In genomic region chr10:39555289-39555715, GRCm38 (mm10) we compare ENCODE assay signal across 9 mouse cellular contexts. TPM values are rescaled to one million over a fixed set of nuclear protein-coding genes. Genes with fewer than 3 reads are reported as not detected.
DNase-seq lines count a peak whose midpoint lies in the region; ATAC-seq and TF ChIP-seq lines count a peak whose summit lies in the region.
"Had no signal": no experiment of that assay in that cellular context is flagged by ENCODE, and none has a peak within 500 bp of the region (broad histone marks: within the 10 kb centered on the region; RNA-seq: fewer than 3 reads in every experiment).

No protein-coding gene starts in this region.

- H3K4me3 ChIP-seq in kidney, postnatal 0 days (replicated peaks; ENCODE audit: low read depth, low read length): no peak overlapping the region
- no peak overlapping the region for H3K4me3 ChIP-seq in forebrain, embryonic 12.5 days (replicated peaks)
- H3K4me3 ChIP-seq in limb, embryonic 15.5 days: no peak overlapping the region
- H3K4me3 ChIP-seq in neural tube, embryonic 14.5 days (ENCODE audit: low read depth, low read length): no peak overlapping the region
- H3K4me3 ChIP-seq: myocyte had no signal

- 16% methylated on average over 7 of the region's 7 CpGs for WGBS in kidney, postnatal 0 days
- 19% methylated on average over 7 of the region's 7 CpGs for WGBS in forebrain, embryonic 12.5 days
- WGBS in limb, embryonic 15.5 days: 22% methylated on average over 7 of the region's 7 CpGs
- WGBS in neural tube, embryonic 14.5 days: 32% methylated on average over 7 of the region's 7 CpGs

- peaks cover 51% of the 10 kb centered on the region for H3K4me1 ChIP-seq in kidney, postnatal 0 days (replicated peaks; ENCODE audit: insufficient read depth, low read length)
- peaks cover 89% of the 10 kb centered on the region for H3K4me1 ChIP-seq in forebrain, embryonic 12.5 days
- H3K4me1 ChIP-seq in limb, embryonic 15.5 days: peaks cover 57% of the 10 kb centered on the region
- peaks cover 69% of the 10 kb centered on the region for H3K4me1 ChIP-seq in neural tube, embryonic 14.5 days (ENCODE audit: control insufficient read depth, insufficient read depth, low read length)

- no peaks in the 10 kb centered on the region for H3K9me3 ChIP-seq in kidney, postnatal 0 days (replicated peaks; ENCODE audit: low read length)
- no peaks in the 10 kb centered on the region for H3K9me3 ChIP-seq in forebrain, embryonic 12.5 days
- no peaks in the 10 kb centered on the region for H3K9me3 ChIP-seq in limb, embryonic 15.5 days
- H3K9me3 ChIP-seq in neural tube, embryonic 14.5 days (ENCODE audit: control insufficient read depth, low read length): no peaks in the 10 kb centered on the region

- no peak for TF ChIP-seq CTCF in kidney, postnatal 0 days (IDR thresholded peaks at IDR 0.05; ENCODE audit: low read depth)

- intact Hi-C loops in left cerebral cortex, postnatal 14 days (cut with DNase I): no loop called here

- no peak overlapping the region for H3K9ac ChIP-seq in kidney, postnatal 0 days (ENCODE audit: low read depth, low read length)
- H3K9ac ChIP-seq in forebrain, embryonic 12.5 days: peak overlapping the region; percentile 12; the same call in 1 of the 2 replicates
- H3K9ac ChIP-seq in limb, embryonic 15.5 days: no peak overlapping the region
- H3K9ac ChIP-seq in neural tube, embryonic 14.5 days (replicated peaks; ENCODE audit: low read depth, low read length): 0 out of 2 replicates have a peak overlapping the region, but pooled peaks have one; percentile 7

- DNase-seq in kidney, postnatal 0 days (ENCODE audit: low spot score): peak; percentile 70
- DNase-seq in kidney, adult 9 months: no peak
- DNase-seq in left cerebral cortex, postnatal 14 days (ENCODE audit: low spot score in 2 of 2): no peak
- no peak for DNase-seq in urinary bladder, postnatal 10 days (ENCODE audit: low spot score)
- no peak for DNase-seq in right cerebral cortex, postnatal 10 days (ENCODE audit: low spot score in 2 of 2)

- H3K36me3 ChIP-seq in kidney, postnatal 0 days (ENCODE audit: insufficient read depth, low read length): no peaks in the 10 kb centered on the region
- peaks cover 10% of the 10 kb centered on the region; the same call in 1 of the 2 replicates for H3K36me3 ChIP-seq in forebrain, embryonic 12.5 days (replicated peaks)
- H3K36me3 ChIP-seq in limb, embryonic 15.5 days: 0 out of 2 replicates have a peak, but pooled peaks cover 5% of the 10 kb centered on the region
- peaks cover 11% of the 10 kb centered on the region for H3K36me3 ChIP-seq in neural tube, embryonic 14.5 days (ENCODE audit: control insufficient read depth, insufficient read depth, low read length)

- H3K27me3 ChIP-seq in kidney, postnatal 0 days (ENCODE audit: insufficient read depth, low read length): no peaks in the 10 kb centered on the region
- no peaks in the 10 kb centered on the region for H3K27me3 ChIP-seq in forebrain, embryonic 12.5 days
- H3K27me3 ChIP-seq in limb, embryonic 15.5 days: no peaks in the 10 kb centered on the region
- H3K27me3 ChIP-seq in neural tube, embryonic 14.5 days (ENCODE audit: control insufficient read depth, insufficient read depth, low read length): no peaks in the 10 kb centered on the region

- peak overlapping the region; percentile 81 for H3K27ac ChIP-seq in kidney, postnatal 0 days
- peak overlapping the region; percentile 77 for H3K27ac ChIP-seq in forebrain, embryonic 12.5 days
- peak overlapping the region; percentile 13; the same call in 1 of the 2 replicates for H3K27ac ChIP-seq in limb, embryonic 15.5 days
- H3K27ac ChIP-seq in neural tube, embryonic 14.5 days (ENCODE audit: low read depth, low read length): peak overlapping the region; percentile 73

- ATAC-seq in kidney, postnatal 0 days (replicated peaks; ENCODE audit: low FRiP score, low read depth): peak; percentile 59
- ATAC-seq in forebrain, embryonic 12.5 days (ENCODE audit: low FRiP score): peak; percentile 21
- no peak for ATAC-seq in limb, embryonic 15.5 days (ENCODE audit: insufficient number of reproducible peaks, low FRiP score, low TSS enrichment, low read depth)
- no peak for ATAC-seq in neural tube, embryonic 14.5 days (ENCODE audit: low read depth)

- H3K4me2 ChIP-seq in kidney, postnatal 0 days (ENCODE audit: low read length): no peak overlapping the region
- no peak overlapping the region for H3K4me2 ChIP-seq in forebrain, embryonic 12.5 days
- no peak overlapping the region for H3K4me2 ChIP-seq in limb, embryonic 15.5 days
- no peak overlapping the region for H3K4me2 ChIP-seq in neural tube, embryonic 14.5 days (ENCODE audit: low read depth, low read length)

RNA-seq across cellular contexts. Expression of gene Traf3ip2, which starts 57.4 kb away (rescaled TPM):
- polyA plus RNA-seq in kidney, postnatal 0 days (2015; fragmentation: Nextera tagmentation; extraction: Ambion mirVana): 15.0 TPM in 2 replicates
- 4.7 and 6.0 TPM in 2 replicates for polyA plus RNA-seq in forebrain, embryonic 12.5 days (2016; fragmentation: Nextera tagmentation; extraction: Ambion mirVana)
- 14.9 and 15.5 TPM in 2 replicates for polyA plus RNA-seq in limb, embryonic 15.5 days (2015; fragmentation: Nextera tagmentation; extraction: Ambion mirVana)
- 5.7 and 6.1 TPM in 2 replicates for polyA plus RNA-seq in neural tube, embryonic 14.5 days (2014; fragmentation: Nextera tagmentation; extraction: Ambion mirVana)
- total RNA-seq in left cerebral cortex, postnatal 14 days (2021): 1 to 10 TPM in 1 of 2 experiments, under 1 TPM in 1; 0.94 to 1.1 TPM

Comparison
In these comparisons a context has a peak if more than half of its experiments do, and no peak if none do; other contexts are left out.
1. ATAC-seq: peak in kidney, postnatal 0 days (single experiment) and forebrain, embryonic 12.5 days (single experiment); none in limb, embryonic 15.5 days (single experiment) and neural tube, embryonic 14.5 days (single experiment).
2. H3K27ac ChIP-seq: peak in every context shown above with its lines; median percentile 81 in kidney, postnatal 0 days; 77 in forebrain, embryonic 12.5 days; 73 in neural tube, embryonic 14.5 days; 13 in limb, embryonic 15.5 days.
3. H3K9ac ChIP-seq: peak in forebrain, embryonic 12.5 days (single experiment) and neural tube, embryonic 14.5 days (single experiment); none in kidney, postnatal 0 days (single experiment) and limb, embryonic 15.5 days (single experiment).